Mouse (Mus musculus) embryonic facial prominence, embryonic 10.5 days (tissue): ENCODE measurements around the gene Cfap97d2. TPM values are rescaled to one million over a fixed set of nuclear protein-coding genes. Genes with fewer than 3 reads are reported as not detected.
A peak's percentile ranks its signal among the peaks of the same experiment; 100 is the strongest.

Experiments used
- DNase-seq: peaks from one replicate; pipeline ENCODE4 v3.0.0-alpha.2; 2017; ENCODE audit warnings: low spot score
- H3K27ac ChIP-seq: fragments of 300-500 bp; sonication (generic); replicated peaks from 2 replicates; pipeline ENCODE4 v1.5.1; 2016; ENCODE audit warnings: mild to moderate bottlenecking
- H3K27me3 ChIP-seq: fragments of 300-500 bp; sonication (generic); replicated peaks from 2 replicates; pipeline ENCODE4 v1.6.1; 2016; ENCODE audit warnings: low read depth, mild to moderate bottlenecking; ENCODE audit not compliant: poor library complexity, severe bottlenecking
- H3K36me3 ChIP-seq: fragments of 300-500 bp; sonication (generic); replicated peaks from 2 replicates; pipeline ENCODE4 v1.6.1; 2016; ENCODE audit warnings: mild to moderate bottlenecking, moderate library complexity
- H3K4me1 ChIP-seq: fragments of 300-500 bp; sonication (generic); 2 replicates; pipeline ENCODE4 v1.6.1; 2016
- H3K4me3 ChIP-seq: fragments of 300-500 bp; sonication (generic); 2 replicates; pipeline ENCODE4 v1.5.1; 2016; ENCODE audit warnings: mild to moderate bottlenecking, moderate library complexity
- H3K9me3 ChIP-seq: fragments of 300-500 bp; sonication (generic); 2 replicates; pipeline ENCODE4 v1.6.1; 2016; ENCODE audit warnings: mild to moderate bottlenecking
- WGBS: fragments of 180-500 bp; shearing (Covaris S2); methylation state at CpG from one replicate; pipeline ENCODE4 v1.1.7; 2016; 5-methylcytosine and 5-hydroxymethylcytosine counted together
- polyA plus RNA-seq: library from polyadenylated mRNA; unstranded; fragments of >200 nt; fragmentation: Nextera tagmentation; extraction: Ambion mirVana; gene quantifications from 2 replicates; pipeline ENCODE4 v1.2.1, GENCODE M21; 2016

Cfap97d2 gene
- polyA plus RNA-seq, 1 experiment from 2014 or later, result 0.70 TPM

GRCm38 (mm10) chr8:13757805-13758727 lies 52.4 kb downstream of the Cfap97d2 start:
- no peaks in the 10 kb centered on the region for H3K9me3 ChIP-seq
- H3K4me1 ChIP-seq, result peaks cover 19% of the 10 kb centered on the region
- peak overlapping the region; percentile 81 for H3K4me3 ChIP-seq
- H3K27ac ChIP-seq, result peak overlapping the region; percentile 91
- H3K36me3 ChIP-seq, result peaks cover 32% of the 10 kb centered on the region
- WGBS, result under 1% methylated on average over 38 of the region's 38 CpGs
- H3K27me3 ChIP-seq, result no peaks in the 10 kb centered on the region
- peak; percentile 39 for DNase-seq

- no peak overlapping the region for H3K4me3 ChIP-seq
- H3K4me1 ChIP-seq, result no peaks in the 10 kb centered on the region
- DNase-seq, result no peak
- no peaks in the 10 kb centered on the region for H3K27me3 ChIP-seq
- H3K27ac ChIP-seq, result no peak overlapping the region
- peaks cover 98% of the 10 kb centered on the region for H3K36me3 ChIP-seq
- H3K9me3 ChIP-seq, result no peaks in the 10 kb centered on the region
- WGBS, result 87% methylated on average over 11 of the region's 11 CpGs
Observed at GRCm38 (mm10) chr8:13769206-13769605, 63.5 kb downstream of the Cfap97d2 start.

GRCm38 (mm10) chr8:13780536-13780935 lies 74.8 kb downstream of the Cfap97d2 start:
- whole genome bisulfite sequencing, result 89% methylated on average over 3 of the region's 3 CpGs
- Histone ChIP-seq H3K36me3 (peaks cover 72% of the 10 kb centered on the region), H3K9me3 (no peaks in the 10 kb centered on the region), H3K4me3 (no peak overlapping the region), H3K27me3 (no peaks in the 10 kb centered on the region), H3K4me1 (peaks cover 7% of the 10 kb centered on the region), H3K27ac (no peak overlapping the region)
- DNase-seq, result no peak

- Histone ChIP-seq H3K4me3 (peak within 1 kb of the TSS; percentile 79), H3K27ac (peak within 1 kb of the TSS; percentile 99), H3K9me3 (no peaks in the 10 kb centered on the region), H3K4me1 (peaks cover 16% of the 10 kb centered on the region), H3K36me3 (peaks cover 52% of the 10 kb centered on the region), H3K27me3 (no peaks in the 10 kb centered on the region)
- peak; percentile 96 for DNase-seq
- WGBS, result under 1% methylated on average over 47 of the region's 47 CpGs
Observed at GRCm38 (mm10) chr8:13785250-13785763, 79.6 kb downstream of the Cfap97d2 start, which contains the start of gene Upf3a. Gene Upf3a, plus strand, starts transcription at chr8:13785615.

GRCm38 (mm10) chr8:13785764-13786299 lies 80.1 kb downstream of the Cfap97d2 start:
- peak; percentile 99 for DNase-seq
- Histone ChIP-seq H3K4me3 (peak overlapping the region; percentile 79), H3K36me3 (peaks cover 47% of the 10 kb centered on the region), H3K4me1 (peaks cover 16% of the 10 kb centered on the region), H3K27me3 (no peaks in the 10 kb centered on the region), H3K27ac (peak overlapping the region; percentile 99), H3K9me3 (no peaks in the 10 kb centered on the region)
- WGBS, result under 1% methylated on average over 47 of the region's 47 CpGs

GRCm38 (mm10) chr8:13789606-13790005 lies 83.9 kb downstream of the Cfap97d2 start:
- peaks cover 62% of the 10 kb centered on the region for H3K36me3 ChIP-seq
- WGBS, result 93% methylated on average over 8 of the region's 8 CpGs
- H3K9me3 ChIP-seq, result no peaks in the 10 kb centered on the region
- no peak overlapping the region for H3K27ac ChIP-seq
- no peak for DNase-seq
- peaks cover 11% of the 10 kb centered on the region for H3K4me1 ChIP-seq
- H3K27me3 ChIP-seq, result no peaks in the 10 kb centered on the region
- no peak overlapping the region for H3K4me3 ChIP-seq

Other genes starting within 250 kb of the Cfap97d2 start
- 7.8 and 8.2 TPM in 2 replicates for gene Gas6, start 211.4 kb upstream of the Cfap97d2 start, polyA plus RNA-seq
- not detected in 2 replicates for gene 1700029H14Rik, start 143.4 kb upstream of the Cfap97d2 start, polyA plus RNA-seq
- 26.3 and 27.3 TPM in 2 replicates for gene Rasa3, start 28.3 kb upstream of the Cfap97d2 start, polyA plus RNA-seq
- gene Cdc16, start 51.8 kb downstream of the Cfap97d2 start, polyA plus RNA-seq, result 219 and 223 TPM in 2 replicates
- gene Upf3a, start 79.7 kb downstream of the Cfap97d2 start, polyA plus RNA-seq, result 39.2 and 42.5 TPM in 2 replicates
- not detected in 2 replicates for gene AF366264, start 132.5 kb downstream of the Cfap97d2 start, polyA plus RNA-seq
- gene Champ1, start 163.8 kb downstream of the Cfap97d2 start, polyA plus RNA-seq, result 42.3 and 46.3 TPM in 2 replicates
- gene Coprs, start 184.4 kb downstream of the Cfap97d2 start, polyA plus RNA-seq, result 84.1 and 88.0 TPM in 2 replicates